Mouse (Mus musculus): ENCODE measurements around the gene F11. TPM values are rescaled to one million over a fixed set of nuclear protein-coding genes. Genes with fewer than 3 reads are reported as not detected.

F11 gene
- total RNA-seq, 2 experiments from 2014 or later = not detected

GRCm38 (mm10) chr8:45235228-45235627 is 26.6 kb downstream of the F11 start:
- no peak for DNase-seq
- Histone ChIP-seq H3K4me3 (no peak overlapping the region), H3K27ac (no peak overlapping the region)
- intact Hi-C loops (cut with DNase I) = loop anchor here (5.0 kb wide), 1 partner anchor 183 kb away; no protein-coding TSS in a partner anchor
- TF ChIP-seq CTCF (IDR thresholded peaks at IDR 0.05) = no peak

GRCm38 (mm10) chr8:45233256-45233655 is 28.6 kb downstream of the F11 start:
- H3K4me3 ChIP-seq = no peak overlapping the region
- DNase-seq = no peak
- TF ChIP-seq CTCF (IDR thresholded peaks at IDR 0.05) = no peak
- intact Hi-C loops (cut with DNase I) = no loop called here
- no peak overlapping the region for H3K27ac ChIP-seq

DNA sequence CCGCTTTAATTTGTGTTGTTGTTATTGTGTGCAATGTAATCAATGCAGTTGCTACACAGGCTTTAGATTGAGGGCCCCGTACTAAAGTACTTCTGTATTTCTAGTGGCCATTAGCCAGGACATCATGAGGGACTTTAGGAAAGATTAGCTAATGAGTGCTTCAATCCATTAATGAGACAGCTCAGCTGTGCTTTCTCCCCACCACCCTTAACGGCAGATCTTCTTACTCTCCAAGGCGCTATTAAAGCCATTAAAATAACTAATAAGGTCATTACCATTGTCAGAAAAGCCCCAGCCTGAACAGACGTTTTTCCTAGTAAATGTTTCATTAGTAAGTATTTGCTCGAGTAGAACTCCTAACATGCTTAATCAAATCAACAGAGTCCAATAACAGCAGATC is 59.4 kb downstream of the F11 start:
- H3K4me3 ChIP-seq = no peak overlapping the region
- intact Hi-C loops (cut with DNase I) = no loop called here
- no peak for TF ChIP-seq CTCF (IDR thresholded peaks at IDR 0.05)
- no peak for DNase-seq
- H3K27ac ChIP-seq = no peak overlapping the region

- intact Hi-C loops (cut with DNase I) = no loop called here
- Histone ChIP-seq H3K4me3 (no peak overlapping the region), H3K27ac (no peak overlapping the region)
- no peak for DNase-seq
- TF ChIP-seq CTCF (IDR thresholded peaks at IDR 0.05) = no peak
Measured at GRCm38 (mm10) chr8:45201605-45202004, 60.2 kb downstream of the F11 start.

DNA sequence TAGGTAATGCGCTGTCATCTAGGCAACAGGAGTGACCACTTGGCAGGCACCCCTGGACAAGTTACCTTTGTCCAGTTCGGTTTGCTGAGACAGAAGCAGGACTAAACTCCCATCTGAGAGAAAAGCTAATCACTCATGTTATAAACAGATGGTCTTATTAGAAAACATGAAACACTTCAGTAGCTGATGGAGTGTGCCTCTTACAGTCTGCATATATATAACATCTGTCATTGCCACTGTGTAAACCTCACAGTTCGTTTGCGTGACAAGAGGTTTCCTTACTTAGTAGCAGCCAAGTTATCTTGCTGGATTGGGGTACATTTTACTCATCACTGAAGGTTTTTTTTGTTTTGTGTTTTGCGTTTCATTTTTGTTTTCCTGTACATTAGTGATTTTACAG is 64.5 kb downstream of the F11 start:
- Histone ChIP-seq H3K27ac (no peak overlapping the region), H3K4me3 (no peak overlapping the region)
- intact Hi-C loops (cut with DNase I) = no loop called here
- no peak for DNase-seq
- no peak for TF ChIP-seq CTCF (IDR thresholded peaks at IDR 0.05)

- intact Hi-C loops (cut with DNase I) = no loop called here
- H3K4me3 ChIP-seq = no peak overlapping the region
- DNase-seq = no peak
- no peak overlapping the region for H3K27ac ChIP-seq
- TF ChIP-seq CTCF (IDR thresholded peaks at IDR 0.05) = no peak
Measured at GRCm38 (mm10) chr8:45195954-45196526, 65.8 kb downstream of the F11 start.

Other genes starting within 250 kb of the F11 start
- not detected for gene Mtnr1a, start 192.9 kb downstream of the F11 start, total RNA-seq (2021)
- gene Klkb1, start 32.8 kb upstream of the F11 start, total RNA-seq (2021) = not detected
- not detected for gene Gm45753, start 46.4 kb upstream of the F11 start, total RNA-seq (2021)
- under 1 TPM; 0.74 to 0.78 TPM for gene Cyp4v3, start 71.2 kb upstream of the F11 start, total RNA-seq (2021)
- 1 to 10 TPM; 1.8 to 2.8 TPM for gene Fam149a, start 120.3 kb upstream of the F11 start, total RNA-seq (2021)
- 1 to 10 TPM in 1 of 2 experiments, under 1 TPM in 1; 0.99 to 1.8 TPM for gene Tlr3, start 149.0 kb upstream of the F11 start, total RNA-seq (2021)
- 10 to 100 TPM; 32.8 to 80.8 TPM for gene Sorbs2, start 245.8 kb upstream of the F11 start, total RNA-seq (2021)